Mouse (Mus musculus) heart, postnatal 10 days (tissue): ENCODE measurements around the gene Mrgprf. TPM values are rescaled to one million over a fixed set of nuclear protein-coding genes. Genes with fewer than 3 reads are reported as not detected.

Source experiments
- DNase-seq, 2 experiments: peaks; one replicate each; pipeline ENCODE4 v3.0.0; 2021
- intact Hi-C: fragments of 180-260 bp; cut with DNase I; formaldehyde crosslinking; loops from one replicate; pipeline ENCODE4 v1.15.1; 2025
- total RNA-seq, 2 experiments: library from RNA; stranded (reverse); gene quantifications; 2 replicates each; pipeline ENCODE4 v1.2.3; 2021

Mrgprf gene
- total RNA-seq, 2 experiments from 2014 or later = 7.1 to 8.0 TPM

DNA sequence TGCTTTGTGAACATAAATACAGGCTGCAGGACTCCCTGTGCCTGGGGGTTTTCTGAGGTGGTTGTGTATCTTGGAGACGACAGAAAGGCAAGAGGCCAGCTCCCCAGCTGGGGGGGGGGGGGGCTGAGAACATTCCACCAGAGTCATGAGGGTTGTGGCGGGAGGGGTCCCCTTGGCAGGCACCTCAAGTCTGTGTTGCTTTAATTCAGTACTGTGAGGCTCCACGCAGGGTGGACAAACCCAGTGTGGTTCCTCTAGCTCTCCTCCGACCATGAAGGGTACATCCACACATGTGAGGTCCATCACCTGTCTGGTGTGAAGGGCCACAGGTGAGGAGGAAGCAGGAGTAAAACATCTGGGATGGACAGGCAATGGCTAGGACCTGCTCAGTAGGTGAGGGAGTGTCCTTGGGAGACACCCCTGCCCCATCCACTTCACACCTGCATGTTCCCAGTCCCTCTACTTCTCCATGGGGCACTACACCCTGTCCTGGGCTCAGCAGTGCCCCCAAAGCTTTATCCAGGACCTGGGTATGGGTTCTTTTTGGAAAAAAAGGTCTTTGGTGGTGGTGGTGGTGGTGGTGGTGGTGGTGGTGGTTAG, 33.9 kb downstream of the Mrgprf start:
- peak; percentile 17 to 19 for DNase-seq
- intact Hi-C loops = no loop called here

GRCm38 (mm10) chr7:145335199-145335598, 34.6 kb downstream of the Mrgprf start:
- peak; percentile 35 to 45 for DNase-seq
- intact Hi-C loops = no loop called here

DNA sequence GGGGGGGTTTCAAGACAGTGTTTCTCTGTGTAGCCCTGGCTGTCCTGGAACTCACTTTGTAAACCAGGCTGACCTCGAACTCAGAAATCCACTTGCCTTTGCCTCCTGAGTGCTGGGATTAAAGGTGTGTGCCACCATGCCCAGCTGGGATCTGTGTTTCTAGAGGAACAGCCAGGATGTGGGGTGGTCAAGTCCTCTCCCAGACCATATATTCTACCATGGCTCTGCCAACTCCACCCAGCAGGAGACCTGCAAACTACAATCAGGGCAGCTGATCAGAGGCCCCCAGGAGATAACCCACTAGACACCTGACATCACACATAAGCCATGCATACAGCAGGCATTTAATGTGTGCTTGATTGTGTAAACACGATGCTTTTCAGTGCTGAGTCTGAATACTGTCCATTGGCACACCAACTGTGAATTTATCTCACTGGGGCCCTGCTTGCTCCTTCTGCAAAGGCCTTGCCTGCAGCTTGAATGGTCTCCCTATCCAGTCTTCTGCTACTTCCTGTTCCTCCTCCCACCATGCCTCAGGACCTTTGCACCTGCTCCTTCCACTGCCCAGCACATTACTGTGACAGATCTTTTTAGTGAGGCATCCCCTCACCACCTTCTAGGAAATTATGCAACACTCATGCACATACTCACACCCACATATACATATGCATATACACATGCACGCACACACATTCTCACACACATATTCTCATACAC, 35.1 kb downstream of the Mrgprf start:
- DNase-seq = no peak
- intact Hi-C loops = no loop called here

GRCm38 (mm10) chr7:145337889-145338288, 37.3 kb downstream of the Mrgprf start:
- intact Hi-C loops = no loop called here
- DNase-seq = no peak

GRCm38 (mm10) chr7:145340248-145340904, 39.7 kb downstream of the Mrgprf start:
- intact Hi-C loops = no loop called here
- peak in 1 of 2 experiments; percentile 8 for DNase-seq

Other genes starting within 250 kb of the Mrgprf start
- gene 1810010D01Rik, start 92.7 kb upstream of the Mrgprf start, total RNA-seq = not detected
- gene Tpcn2, start 16.8 kb upstream of the Mrgprf start, total RNA-seq = 1 to 10 TPM; 5.5 to 7.6 TPM
- not detected for gene Mrgprd, start 14.0 kb downstream of the Mrgprf start, total RNA-seq